Comparison of ENCODE assay signal across 7 mouse cellular contexts in the genomic region with DNA sequence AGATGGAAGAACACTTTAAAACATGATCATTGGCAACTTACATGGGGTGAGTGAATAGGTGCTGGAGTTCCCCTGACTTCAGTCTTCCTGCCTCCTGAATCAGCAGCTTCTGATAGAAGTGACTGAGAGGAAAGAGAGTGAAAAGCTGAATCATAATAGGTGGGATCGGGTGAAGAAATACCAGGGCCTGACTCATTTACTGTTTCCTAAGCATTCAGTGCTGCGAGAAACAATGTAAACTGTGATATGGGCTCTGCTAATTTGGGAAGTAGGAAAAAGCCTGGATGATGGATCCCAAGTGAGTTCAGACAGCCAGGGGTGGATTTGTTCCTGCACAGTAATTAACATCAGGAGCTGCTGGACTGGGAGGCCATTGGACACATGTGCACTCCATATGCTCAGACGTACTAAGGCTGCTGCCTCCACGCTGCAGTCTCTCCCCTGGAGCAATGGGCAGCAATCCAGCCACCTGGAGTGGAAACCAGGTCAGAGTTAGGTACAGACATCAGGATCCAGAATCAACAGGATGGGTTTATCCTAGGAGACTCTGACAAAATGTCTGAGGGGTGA. TPM values are rescaled to one million over a fixed set of nuclear protein-coding genes. Genes with fewer than 3 reads are reported as not detected.
DNase-seq lines count a peak whose midpoint lies in the region; ATAC-seq lines count a peak whose summit lies in the region.

No protein-coding gene starts in this region.

- no peak overlapping the region for H3K9ac ChIP-seq in kidney, embryonic 14.5 days (ENCODE audit: low read depth, low read length)
- H3K9ac ChIP-seq in embryonic facial prominence, embryonic 11.5 days (replicated peaks; ENCODE audit: low read length) = no peak overlapping the region
- no peak overlapping the region for H3K9ac ChIP-seq in liver, embryonic 12.5 days

- H3K27me3 ChIP-seq in kidney, embryonic 14.5 days (ENCODE audit: control insufficient read depth, insufficient read depth, low read length) = no peaks in the 10 kb centered on the region
- no peaks in the 10 kb centered on the region for H3K27me3 ChIP-seq in embryonic facial prominence, embryonic 11.5 days (ENCODE audit: control insufficient read depth, insufficient read depth, low read length)
- no peaks in the 10 kb centered on the region for H3K27me3 ChIP-seq in liver, embryonic 12.5 days (replicated peaks)

- DNase-seq in kidney, postnatal 14 days = no peak
- DNase-seq in Muller cell, postnatal 12 days (ENCODE audit: inconsistent ontology term) = peak; percentile 73
- peak; percentile 81 for DNase-seq in embryonic facial prominence, embryonic 11.5 days (ENCODE audit: low spot score)
- no peak for DNase-seq in layer of hippocampus, adult 8-10 months (ENCODE audit: low spot score in 2 of 2)

- WGBS in kidney, embryonic 14.5 days = 60% methylated on average over 4 of the region's 4 CpGs
- 28% methylated on average over 4 of the region's 4 CpGs for WGBS in embryonic facial prominence, embryonic 11.5 days
- WGBS in liver, embryonic 12.5 days (ENCODE audit: insufficient replicate concordance) = 72% methylated on average over 4 of the region's 4 CpGs

- no peak; the same call in 1 of the 2 replicates for ATAC-seq in kidney, embryonic 14.5 days (ENCODE audit: low FRiP score, low TSS enrichment)
- ATAC-seq in embryonic facial prominence, embryonic 11.5 days (replicated peaks; ENCODE audit: insufficient number of reproducible peaks, low FRiP score, low TSS enrichment, low read depth) = peak; percentile 71; the same call in 1 of the 2 replicates
- ATAC-seq in liver, embryonic 12.5 days = no peak
- ATAC-seq in erythroblast, adult 5-6 weeks (replicated peaks; ENCODE audit: low FRiP score, poor library complexity, severe bottlenecking) = no peak

- no peak overlapping the region for H3K4me2 ChIP-seq in kidney, embryonic 14.5 days (replicated peaks; ENCODE audit: low read depth, low read length)
- no peak overlapping the region for H3K4me2 ChIP-seq in embryonic facial prominence, embryonic 11.5 days (ENCODE audit: low read depth, low read length)
- H3K4me2 ChIP-seq in liver, embryonic 12.5 days = no peak overlapping the region

- no peaks in the 10 kb centered on the region for H3K36me3 ChIP-seq in kidney, embryonic 14.5 days (ENCODE audit: control insufficient read depth, insufficient read depth, low read length)
- H3K36me3 ChIP-seq in embryonic facial prominence, embryonic 11.5 days (replicated peaks; ENCODE audit: control insufficient read depth, insufficient read depth, low read depth, low read length) = no peaks in the 10 kb centered on the region
- H3K36me3 ChIP-seq in liver, embryonic 12.5 days = peaks cover 5% of the 10 kb centered on the region; the same call in 1 of the 2 replicates

- no peaks in the 10 kb centered on the region for H3K9me3 ChIP-seq in kidney, embryonic 14.5 days (ENCODE audit: control insufficient read depth, low read length)
- H3K9me3 ChIP-seq in embryonic facial prominence, embryonic 11.5 days (replicated peaks; ENCODE audit: control insufficient read depth, low read length) = no peaks in the 10 kb centered on the region
- no peaks in the 10 kb centered on the region for H3K9me3 ChIP-seq in liver, embryonic 12.5 days (replicated peaks)

- peaks cover 30% of the 10 kb centered on the region for H3K4me1 ChIP-seq in kidney, embryonic 14.5 days (ENCODE audit: control insufficient read depth, insufficient read depth, low read length)
- peaks cover 2% of the 10 kb centered on the region; the same call in 1 of the 2 replicates for H3K4me1 ChIP-seq in embryonic facial prominence, embryonic 11.5 days (ENCODE audit: control insufficient read depth, insufficient read depth, low read length)
- peaks cover 95% of the 10 kb centered on the region for H3K4me1 ChIP-seq in liver, embryonic 12.5 days

- H3K27ac ChIP-seq in kidney, embryonic 14.5 days (ENCODE audit: low read depth, low read length) = peak overlapping the region; percentile 14; the same call in 1 of the 2 replicates
- peak overlapping the region; percentile 5; the same call in 1 of the 2 replicates for H3K27ac ChIP-seq in embryonic facial prominence, embryonic 11.5 days (replicated peaks; ENCODE audit: low read depth, low read length)
- H3K27ac ChIP-seq in liver, embryonic 12.5 days = peak overlapping the region; percentile 64

- H3K4me3 ChIP-seq in kidney, embryonic 14.5 days (ENCODE audit: low read length) = no peak overlapping the region
- H3K4me3 ChIP-seq in embryonic facial prominence, embryonic 11.5 days (ENCODE audit: low read depth, low read length) = no peak overlapping the region
- H3K4me3 ChIP-seq in liver, embryonic 12.5 days = no peak overlapping the region

RNA-seq across cellular contexts. Expression of a gene that starts 20.1 kb away (rescaled TPM):
- polyA plus RNA-seq in kidney, embryonic 14.5 days (2014; fragmentation: Nextera tagmentation; extraction: Ambion mirVana) = 35.7 and 64.9 TPM in 2 replicates
- polyA plus RNA-seq in embryonic facial prominence, embryonic 11.5 days (2014; fragmentation: Nextera tagmentation; extraction: Ambion mirVana) = 38.5 and 41.8 TPM in 2 replicates
- 46.0 and 47.7 TPM in 2 replicates for polyA plus RNA-seq in liver, embryonic 12.5 days (2016; fragmentation: Nextera tagmentation; extraction: Ambion mirVana)
- total RNA-seq in erythroblast, adult 5-6 weeks (2015; ENCODE audit: low replicate concordance) = 105 and 106 TPM in 2 replicates
- 145 and 205 TPM in 2 replicates for total RNA-seq in erythroblast, adult 5-6 weeks (2017; ENCODE audit: low replicate concordance)
- total RNA-seq in layer of hippocampus, adult 8-10 months (2022) = 10 to 100 TPM; 37.1 to 44.8 (median 39.0) TPM

Comparison
In these comparisons a context has a peak if more than half of its experiments do, and no peak if none do; other contexts are left out.
1. H3K27ac ChIP-seq: peak in every context shown above with its lines; median percentile 64 in liver, embryonic 12.5 days; 14 in kidney, embryonic 14.5 days; 5 in embryonic facial prominence, embryonic 11.5 days.
2. DNase-seq: peak in Muller cell, postnatal 12 days (single experiment) and embryonic facial prominence, embryonic 11.5 days (single experiment); none in kidney, postnatal 14 days (single experiment) and layer of hippocampus, adult 8-10 months (0 of 2).